In genomic region chr9:108798508-108799075, GRCm38 (mm10) we compare ENCODE assay signal across 24 mouse cellular contexts. TPM values are rescaled to one million over a fixed set of nuclear protein-coding genes. Genes with fewer than 3 reads are reported as not detected.
DNase-seq lines count a peak whose midpoint lies in the region; ATAC-seq and TF ChIP-seq lines count a peak whose summit lies in the region.
"Had no signal": no experiment of that assay in that cellular context is flagged by ENCODE, and none has a peak within 500 bp of the region (broad histone marks: within the 10 kb centered on the region; RNA-seq: fewer than 3 reads in every experiment).

No protein-coding gene starts in this region.

- 67% methylated on average over 5 of the region's 5 CpGs for WGBS in kidney, adult 2 months
- 88% methylated on average over 5 of the region's 5 CpGs for WGBS in liver, postnatal 0 days (ENCODE audit: insufficient replicate concordance)
- 85% methylated on average over 5 of the region's 5 CpGs for WGBS in liver, embryonic 11.5 days
- WGBS in small intestine, adult 2 months = 40% methylated on average over 5 of the region's 5 CpGs
- 85% methylated on average over 5 of the region's 5 CpGs for WGBS in forebrain, embryonic 14.5 days

- H3K9ac ChIP-seq in liver, postnatal 0 days (replicated peaks) = peak overlapping the region; percentile 69; the same call in 1 of the 2 replicates
- H3K9ac ChIP-seq in liver, embryonic 11.5 days (ENCODE audit: low read depth, low read length) = no peak overlapping the region
- no peak overlapping the region for H3K9ac ChIP-seq in forebrain, embryonic 14.5 days (ENCODE audit: low read length)
- H3K9ac ChIP-seq: embryonic facial prominence, embryonic 12.5 days; embryonic facial prominence, embryonic 15.5 days; forebrain, embryonic 12.5 days; hindbrain, embryonic 12.5 days; hindbrain, embryonic 15.5 days had no signal

- H3K9me3 ChIP-seq in liver, postnatal 0 days (ENCODE audit: low read length) = no peaks in the 10 kb centered on the region
- H3K9me3 ChIP-seq in liver, embryonic 11.5 days (ENCODE audit: control insufficient read depth, low read length) = no peaks in the 10 kb centered on the region
- no peaks in the 10 kb centered on the region for H3K9me3 ChIP-seq in forebrain, embryonic 14.5 days (replicated peaks; ENCODE audit: control insufficient read depth, low read length)
- H3K9me3 ChIP-seq: embryonic facial prominence, embryonic 12.5 days; embryonic facial prominence, embryonic 15.5 days; forebrain, embryonic 12.5 days; G1E; hindbrain, embryonic 12.5 days; hindbrain, embryonic 15.5 days had no signal

- peaks cover 8% of the 10 kb centered on the region; the same call in 1 of the 2 replicates for H3K36me3 ChIP-seq in kidney, adult 2 months (ENCODE audit: control insufficient read depth, insufficient read depth, low read length)
- H3K36me3 ChIP-seq in liver, postnatal 0 days (replicated peaks; ENCODE audit: insufficient read depth, low read length) = peaks cover 69% of the 10 kb centered on the region
- H3K36me3 ChIP-seq in liver, embryonic 11.5 days (ENCODE audit: control insufficient read depth, insufficient read depth, low read length) = peaks cover 36% of the 10 kb centered on the region
- H3K36me3 ChIP-seq in small intestine, adult 2 months (ENCODE audit: control insufficient read depth, insufficient read depth, low read length) = peaks cover 36% of the 10 kb centered on the region
- H3K36me3 ChIP-seq in forebrain, embryonic 14.5 days (ENCODE audit: control insufficient read depth, insufficient read depth, low read length) = peaks cover 79% of the 10 kb centered on the region

- no peak for DNase-seq in kidney, adult 2 months
- no peak for DNase-seq in kidney, postnatal 14 days
- DNase-seq in liver, postnatal 0 days = peak; percentile 12
- no peak for DNase-seq in liver, embryonic 11.5 days (ENCODE audit: low spot score)
- peak; percentile 80 for DNase-seq in MN1 (ENCODE audit: low spot score)
- no peak for DNase-seq in forebrain, embryonic 14.5 days (ENCODE audit: low spot score)
- DNase-seq in testis, postnatal 10 days (ENCODE audit: low spot score) = no peak
- DNase-seq: adrenal gland, adult 2 months; adrenal gland, postnatal 14 days; cerebellum, adult 11 months; cerebellum, adult 8-10 months; cerebellum, postnatal 25 days; gastrocnemius, adult 2 months; gastrocnemius, postnatal 14 days had no signal

- ATAC-seq in liver, postnatal 0 days = no peak
- no peak for ATAC-seq in liver, embryonic 11.5 days (replicated peaks; ENCODE audit: low FRiP score)
- no peak for ATAC-seq in forebrain, embryonic 14.5 days
- ATAC-seq: forebrain, embryonic 16.5 days had no signal

- H3K4me3 ChIP-seq in kidney, adult 2 months (ENCODE audit: insufficient read depth, low read depth, low read length) = no peak overlapping the region
- H3K4me3 ChIP-seq in liver, postnatal 0 days (ENCODE audit: low read depth, low read length) = peak overlapping the region; percentile 57; the same call in 1 of the 2 replicates
- H3K4me3 ChIP-seq in liver, embryonic 11.5 days (ENCODE audit: low read depth, low read length) = no peak overlapping the region
- no peak overlapping the region for H3K4me3 ChIP-seq in small intestine, adult 2 months (ENCODE audit: low read depth, low read length)
- no peak overlapping the region for H3K4me3 ChIP-seq in forebrain, embryonic 14.5 days (ENCODE audit: low read depth, low read length)
- H3K4me3 ChIP-seq: embryonic facial prominence, embryonic 12.5 days; embryonic facial prominence, embryonic 15.5 days; erythroblast, embryonic 14.5 days; forebrain, embryonic 12.5 days; gastrocnemius, adult 2 months; hindbrain, embryonic 12.5 days; hindbrain, embryonic 15.5 days had no signal

- H3K4me1 ChIP-seq in kidney, adult 2 months (ENCODE audit: control insufficient read depth, insufficient read depth, low read length) = peaks cover 19% of the 10 kb centered on the region; the same call in 1 of the 2 replicates
- H3K4me1 ChIP-seq in liver, postnatal 0 days (ENCODE audit: insufficient read depth) = peaks cover 27% of the 10 kb centered on the region
- peaks cover 29% of the 10 kb centered on the region for H3K4me1 ChIP-seq in liver, embryonic 11.5 days (replicated peaks; ENCODE audit: control insufficient read depth, insufficient read depth, low read length)
- H3K4me1 ChIP-seq in small intestine, adult 2 months (ENCODE audit: control insufficient read depth, insufficient read depth, insufficient read length, low read length) = peaks cover 18% of the 10 kb centered on the region
- H3K4me1 ChIP-seq in forebrain, embryonic 14.5 days (ENCODE audit: control insufficient read depth, insufficient read depth, low read length) = peaks cover 26% of the 10 kb centered on the region

- TF ChIP-seq CTCF in kidney, adult 2 months (conservative IDR thresholded peaks at IDR 0.05; ENCODE audit: insufficient read depth, insufficient read length, low read depth, low read length) = no peak
- no peak for TF ChIP-seq CTCF in liver, postnatal 0 days (IDR thresholded peaks at IDR 0.05; ENCODE audit: low read depth)
- TF ChIP-seq CTCF in small intestine, adult 2 months (IDR thresholded peaks at IDR 0.05; ENCODE audit: extremely low read depth, insufficient read length, insufficient replicate concordance, low read depth, low read length) = no peak

- TF ChIP-seq POLR2A in kidney, adult 2 months (IDR thresholded peaks at IDR 0.05; ENCODE audit: low read depth, low read length) = no peak
- TF ChIP-seq POLR2A in small intestine, adult 2 months (IDR thresholded peaks at IDR 0.05; ENCODE audit: low read depth, low read length) = no peak

- H3K4me2 ChIP-seq in liver, postnatal 0 days (ENCODE audit: low read depth, low read length) = peak overlapping the region; percentile 71
- H3K4me2 ChIP-seq in liver, embryonic 11.5 days = no peak overlapping the region
- no peak overlapping the region for H3K4me2 ChIP-seq in forebrain, embryonic 14.5 days (ENCODE audit: low read length)
- H3K4me2 ChIP-seq: embryonic facial prominence, embryonic 12.5 days; embryonic facial prominence, embryonic 15.5 days; forebrain, embryonic 12.5 days; heart, embryonic 11.5 days; hindbrain, embryonic 12.5 days; hindbrain, embryonic 15.5 days had no signal

- no peak for TF ChIP-seq EP300 in liver, postnatal 0 days (IDR thresholded peaks at IDR 0.05; ENCODE audit: low read depth)

- peak overlapping the region; percentile 26; the same call in 1 of the 2 replicates for H3K27ac ChIP-seq in kidney, adult 2 months (ENCODE audit: insufficient read depth, low read depth, low read length)
- peak overlapping the region; percentile 16; the same call in 1 of the 2 replicates for H3K27ac ChIP-seq in liver, postnatal 0 days (ENCODE audit: low read depth)
- H3K27ac ChIP-seq in liver, embryonic 11.5 days (ENCODE audit: low read depth, low read length) = no peak overlapping the region
- H3K27ac ChIP-seq in small intestine, adult 2 months (ENCODE audit: insufficient read depth, low read depth, low read length) = peak overlapping the region; percentile 52; the same call in 1 of the 2 replicates
- no peak overlapping the region for H3K27ac ChIP-seq in forebrain, embryonic 14.5 days (ENCODE audit: low read depth, low read length)
- H3K27ac ChIP-seq: embryonic facial prominence, embryonic 12.5 days; embryonic facial prominence, embryonic 15.5 days; forebrain, embryonic 12.5 days; gastrocnemius, adult 2 months; hindbrain, embryonic 12.5 days; hindbrain, embryonic 15.5 days had no signal

- H3K27me3 ChIP-seq in kidney, adult 2 months (replicated peaks; ENCODE audit: control insufficient read depth, insufficient read depth, low read length) = no peaks in the 10 kb centered on the region
- H3K27me3 ChIP-seq in liver, postnatal 0 days (ENCODE audit: insufficient read depth, low read length) = no peaks in the 10 kb centered on the region
- H3K27me3 ChIP-seq in liver, embryonic 11.5 days (replicated peaks; ENCODE audit: control insufficient read depth, insufficient read depth, low read length) = no peaks in the 10 kb centered on the region
- no peaks in the 10 kb centered on the region for H3K27me3 ChIP-seq in small intestine, adult 2 months (ENCODE audit: control insufficient read depth, insufficient read depth, low read length)
- H3K27me3 ChIP-seq in forebrain, embryonic 14.5 days (replicated peaks; ENCODE audit: control insufficient read depth, insufficient read depth, low read length) = no peaks in the 10 kb centered on the region
- H3K27me3 ChIP-seq: embryonic facial prominence, embryonic 12.5 days; embryonic facial prominence, embryonic 15.5 days; forebrain, embryonic 12.5 days; hindbrain, embryonic 12.5 days; hindbrain, embryonic 15.5 days had no signal

RNA-seq across cellular contexts. Expression of gene Nckipsd, which starts 9.6 kb away (rescaled TPM):
- 19.1 and 24.1 TPM in 2 replicates for polyA plus RNA-seq in kidney, adult 2 months (2012; rRNA removed)
- polyA plus RNA-seq in liver, postnatal 0 days (2015; fragmentation: Nextera tagmentation; extraction: Ambion mirVana) = 4.5 TPM in 2 replicates
- polyA plus RNA-seq in liver, embryonic 11.5 days (2014; fragmentation: Nextera tagmentation; extraction: Ambion mirVana) = 8.8 and 16.2 TPM in 2 replicates
- 13.5 and 18.1 TPM in 2 replicates for polyA plus RNA-seq in small intestine, adult 2 months (2012; rRNA removed)
- 13.6 and 19.2 TPM in 2 replicates for polyA plus RNA-seq in forebrain, embryonic 14.5 days (2014; fragmentation: Nextera tagmentation; extraction: Ambion mirVana)

RNA-seq across cellular contexts. Expression of gene Ip6k2, which starts 15.0 kb away (rescaled TPM):
- 68.3 and 78.0 TPM in 2 replicates for polyA plus RNA-seq in kidney, adult 2 months (2012; rRNA removed)
- 12.4 and 18.6 TPM in 2 replicates for polyA plus RNA-seq in liver, postnatal 0 days (2015; fragmentation: Nextera tagmentation; extraction: Ambion mirVana)
- polyA plus RNA-seq in liver, embryonic 11.5 days (2014; fragmentation: Nextera tagmentation; extraction: Ambion mirVana) = 31.8 and 37.5 TPM in 2 replicates
- 45.0 and 53.8 TPM in 2 replicates for polyA plus RNA-seq in small intestine, adult 2 months (2012; rRNA removed)
- 217 and 221 TPM in 2 replicates for polyA plus RNA-seq in forebrain, embryonic 14.5 days (2014; fragmentation: Nextera tagmentation; extraction: Ambion mirVana)

RNA-seq across cellular contexts. Expression of gene Celsr3, which starts 27.5 kb away (rescaled TPM):
- 0.18 and 0.19 TPM in 2 replicates for polyA plus RNA-seq in kidney, adult 2 months (2012; rRNA removed)
- 0.09 and 0.23 TPM in 2 replicates for polyA plus RNA-seq in liver, postnatal 0 days (2015; fragmentation: Nextera tagmentation; extraction: Ambion mirVana)
- 0.08 and 0.22 TPM in 2 replicates for polyA plus RNA-seq in liver, embryonic 11.5 days (2014; fragmentation: Nextera tagmentation; extraction: Ambion mirVana)
- polyA plus RNA-seq in small intestine, adult 2 months (2012; rRNA removed) = 1.5 and 1.7 TPM in 2 replicates
- 10.7 and 17.6 TPM in 2 replicates for polyA plus RNA-seq in forebrain, embryonic 14.5 days (2014; fragmentation: Nextera tagmentation; extraction: Ambion mirVana)
- polyA plus RNA-seq: G1E had no signal

RNA-seq across cellular contexts. Expression of gene Slc26a6, which starts 54.5 kb away (rescaled TPM):
- 33.9 and 37.2 TPM in 2 replicates for polyA plus RNA-seq in kidney, adult 2 months (2012; rRNA removed)
- 2.4 TPM in 2 replicates for polyA plus RNA-seq in liver, postnatal 0 days (2015; fragmentation: Nextera tagmentation; extraction: Ambion mirVana)
- 9.0 and 10.5 TPM in 2 replicates for polyA plus RNA-seq in liver, embryonic 11.5 days (2014; fragmentation: Nextera tagmentation; extraction: Ambion mirVana)
- polyA plus RNA-seq in small intestine, adult 2 months (2012; rRNA removed) = 734 and 815 TPM in 2 replicates
- 10.6 and 14.7 TPM in 2 replicates for polyA plus RNA-seq in forebrain, embryonic 14.5 days (2014; fragmentation: Nextera tagmentation; extraction: Ambion mirVana)

Comparison
In these comparisons a context has a peak if more than half of its experiments do, and no peak if none do; other contexts are left out.
1. DNase-seq: peak in liver, postnatal 0 days (single experiment) and MN1 (single experiment); none in kidney, adult 2 months (single experiment), kidney, postnatal 14 days (single experiment), liver, embryonic 11.5 days (single experiment), forebrain, embryonic 14.5 days (single experiment) and testis, postnatal 10 days (single experiment).
2. H3K27ac ChIP-seq: peak in kidney, adult 2 months (single experiment), liver, postnatal 0 days (single experiment) and small intestine, adult 2 months (single experiment); none in liver, embryonic 11.5 days (single experiment) and forebrain, embryonic 14.5 days (single experiment).